ENCODE assay signal across 19 mouse cellular contexts in genomic region chr13:49384751-49385463, GRCm38 (mm10). TPM values are rescaled to one million over a fixed set of nuclear protein-coding genes. Genes with fewer than 3 reads are reported as not detected.
DNase-seq lines count a peak whose midpoint lies in the region; ATAC-seq and TF ChIP-seq lines count a peak whose summit lies in the region.
"Had no signal": no experiment of that assay in that cellular context is flagged by ENCODE, and none has a peak within 500 bp of the region (broad histone marks: within the 10 kb centered on the region; RNA-seq: fewer than 3 reads in every experiment).

No protein-coding gene starts in this region.

- H3K9ac ChIP-seq in kidney, embryonic 15.5 days = no peak overlapping the region
- no peak overlapping the region for H3K9ac ChIP-seq in liver, embryonic 12.5 days
- H3K9ac ChIP-seq: hindbrain, embryonic 15.5 days; neural tube, embryonic 12.5 days had no signal

- H3K4me2 ChIP-seq in kidney, embryonic 15.5 days = no peak overlapping the region
- no peak overlapping the region for H3K4me2 ChIP-seq in liver, embryonic 12.5 days
- H3K4me2 ChIP-seq: hindbrain, embryonic 15.5 days; liver, embryonic 11.5 days; neural tube, embryonic 12.5 days had no signal

- TF ChIP-seq POLR2A in kidney, adult 2 months (IDR thresholded peaks at IDR 0.05; ENCODE audit: low read depth, low read length) = no peak

- no peak overlapping the region for H3K27ac ChIP-seq in kidney, adult 2 months (ENCODE audit: insufficient read depth, low read depth, low read length)
- no peak overlapping the region; the same call in 1 of the 2 replicates for H3K27ac ChIP-seq in kidney, embryonic 15.5 days
- no peak overlapping the region for H3K27ac ChIP-seq in liver, embryonic 12.5 days
- H3K27ac ChIP-seq: hindbrain, embryonic 15.5 days; midbrain, embryonic 10.5 days; neural tube, embryonic 12.5 days had no signal

- no peaks in the 10 kb centered on the region for H3K27me3 ChIP-seq in kidney, adult 2 months (replicated peaks; ENCODE audit: control insufficient read depth, insufficient read depth, low read length)
- no peaks in the 10 kb centered on the region for H3K27me3 ChIP-seq in kidney, embryonic 15.5 days
- H3K27me3 ChIP-seq in liver, embryonic 12.5 days (replicated peaks) = no peaks in the 10 kb centered on the region
- H3K27me3 ChIP-seq: hindbrain, embryonic 15.5 days; neural tube, embryonic 12.5 days had no signal

- DNase-seq in adrenal gland, postnatal 10 days = peak; percentile 54
- DNase-seq in adrenal gland, postnatal 25 days = no peak
- DNase-seq in kidney, adult 2 months = peak; percentile 64
- DNase-seq in liver = peak; percentile 39
- peak; percentile 67 to 76 for DNase-seq in kidney, postnatal 4 days
- DNase-seq in ovary, postnatal 14 days (ENCODE audit: low spot score) = no peak
- DNase-seq: cerebellum, adult 2 months; heart, postnatal 10 days; right cerebral cortex, postnatal 14 days; thymus, postnatal 25 days had no signal

- WGBS in kidney, adult 2 months = 61% methylated on average over 16 of the region's 16 CpGs
- WGBS in kidney, embryonic 15.5 days = 75% methylated on average over 16 of the region's 16 CpGs
- WGBS in liver, embryonic 12.5 days (ENCODE audit: insufficient replicate concordance) = 79% methylated on average over 16 of the region's 16 CpGs

- no peak for TF ChIP-seq CTCF in kidney, adult 2 months (conservative IDR thresholded peaks at IDR 0.05; ENCODE audit: insufficient read depth, insufficient read length, low read depth, low read length)

- peaks cover 3% of the 10 kb centered on the region for H3K36me3 ChIP-seq in kidney, adult 2 months (ENCODE audit: control insufficient read depth, insufficient read depth, low read length)
- H3K36me3 ChIP-seq in kidney, embryonic 15.5 days = peaks cover 74% of the 10 kb centered on the region
- peaks cover 78% of the 10 kb centered on the region for H3K36me3 ChIP-seq in liver, embryonic 12.5 days

- no peaks in the 10 kb centered on the region for H3K9me3 ChIP-seq in kidney, embryonic 15.5 days (replicated peaks)
- H3K9me3 ChIP-seq in liver, embryonic 12.5 days (replicated peaks) = no peaks in the 10 kb centered on the region
- H3K9me3 ChIP-seq: hindbrain, embryonic 15.5 days; midbrain, embryonic 10.5 days; neural tube, embryonic 12.5 days had no signal

- no peaks in the 10 kb centered on the region for H3K4me1 ChIP-seq in kidney, adult 2 months (ENCODE audit: control insufficient read depth, insufficient read depth, low read length)
- H3K4me1 ChIP-seq in kidney, embryonic 15.5 days = peaks cover 6% of the 10 kb centered on the region; the same call in 1 of the 2 replicates
- H3K4me1 ChIP-seq in liver, embryonic 12.5 days = peaks cover 4% of the 10 kb centered on the region
- H3K4me1 ChIP-seq: hindbrain, embryonic 15.5 days; neural tube, embryonic 12.5 days had no signal

- ATAC-seq in kidney, embryonic 15.5 days (replicated peaks; ENCODE audit: low FRiP score) = no peak
- no peak for ATAC-seq in liver, embryonic 12.5 days
- ATAC-seq: forebrain, embryonic 14.5 days; intestine, embryonic 16.5 days had no signal

- no peak overlapping the region for H3K4me3 ChIP-seq in kidney, adult 2 months (ENCODE audit: insufficient read depth, low read depth, low read length)
- H3K4me3 ChIP-seq in kidney, embryonic 15.5 days (replicated peaks) = no peak overlapping the region
- H3K4me3 ChIP-seq in liver, embryonic 12.5 days = no peak overlapping the region
- H3K4me3 ChIP-seq: erythroblast, embryonic 14.5 days; hindbrain, embryonic 15.5 days; midbrain, embryonic 10.5 days; neural tube, embryonic 12.5 days had no signal

RNA-seq across cellular contexts. Expression of gene Ippk, which starts 36.1 kb away (rescaled TPM):
- total RNA-seq in adrenal gland, postnatal 10 days (2021) = 10 to 100 TPM; 13.1 to 23.5 TPM
- 24.1 and 27.7 TPM in 2 replicates for total RNA-seq in adrenal gland, postnatal 25 days (2021)
- 6.5 and 7.1 TPM in 2 replicates for polyA plus RNA-seq in kidney, adult 2 months (2012; rRNA removed)
- polyA plus RNA-seq in kidney, embryonic 15.5 days (2015; fragmentation: Nextera tagmentation; extraction: Ambion mirVana) = 16.5 and 17.9 TPM in 2 replicates
- polyA plus RNA-seq in liver, embryonic 12.5 days (2016; fragmentation: Nextera tagmentation; extraction: Ambion mirVana) = 13.6 and 13.9 TPM in 2 replicates

RNA-seq across cellular contexts. Expression of gene Bicd2, which starts 43.5 kb away (rescaled TPM):
- 10 to 100 TPM; 31.0 to 31.6 TPM for total RNA-seq in adrenal gland, postnatal 10 days (2021)
- 43.7 and 45.2 TPM in 2 replicates for total RNA-seq in adrenal gland, postnatal 25 days (2021)
- 17.0 and 17.6 TPM in 2 replicates for polyA plus RNA-seq in kidney, adult 2 months (2012; rRNA removed)
- 25.0 and 26.5 TPM in 2 replicates for polyA plus RNA-seq in kidney, embryonic 15.5 days (2015; fragmentation: Nextera tagmentation; extraction: Ambion mirVana)
- 14.7 and 15.2 TPM in 2 replicates for polyA plus RNA-seq in liver, embryonic 12.5 days (2016; fragmentation: Nextera tagmentation; extraction: Ambion mirVana)

Comparison
In these comparisons a context has a peak if more than half of its experiments do, and no peak if none do; other contexts are left out.
1. DNase-seq: peak in adrenal gland, postnatal 10 days (single experiment), kidney, adult 2 months (single experiment), liver (single experiment) and kidney, postnatal 4 days (2 of 2); none in adrenal gland, postnatal 25 days (single experiment) and ovary, postnatal 14 days (single experiment).